Mouse (Mus musculus) liver, embryonic 11.5 days (tissue): Measurements from ENCODE around the gene Senp8. TPM values are rescaled to one million over a fixed set of nuclear protein-coding genes. Genes with fewer than 3 reads are reported as not detected.

Experiments
- polyA plus RNA-seq: library from polyadenylated mRNA; unstranded; fragments of >200 nt; fragmentation: Nextera tagmentation; extraction: Ambion mirVana; gene quantifications from 2 replicates; pipeline ENCODE4 v1.2.1, GENCODE M21; 2014

The Senp8 gene
- polyA plus RNA-seq, 1 experiment from 2014 or later: 10.9 TPM

Other genes starting within 250 kb of the Senp8 start
- gene Hexa, start 211.2 kb downstream of the Senp8 start, polyA plus RNA-seq: 62.4 and 65.3 TPM in 2 replicates
- 0.22 TPM in 1 of 2 replicates, not detected in the other for gene Tmem202, start 210.9 kb downstream of the Senp8 start, polyA plus RNA-seq
- gene Celf6, start 172.8 kb downstream of the Senp8 start, polyA plus RNA-seq: 0.10 TPM in 1 of 2 replicates, not detected in the other
- 13.8 and 17.2 TPM in 2 replicates for gene Parp6, start 133.4 kb downstream of the Senp8 start, polyA plus RNA-seq
- 1,209 and 1,320 TPM in 2 replicates for gene Pkm, start 94.3 kb downstream of the Senp8 start, polyA plus RNA-seq
- 0.16 and 0.25 TPM in 2 replicates for gene Gramd2, start 70.6 kb downstream of the Senp8 start, polyA plus RNA-seq
- 7.0 and 8.1 TPM in 2 replicates for gene Myo9a, start 186 bp upstream of the Senp8 start, polyA plus RNA-seq
- 0.29 TPM in 1 of 2 replicates, not detected in the other for gene Nr2e3, start 209.9 kb upstream of the Senp8 start, polyA plus RNA-seq